Mouse (Mus musculus) heart, embryonic 10.5 days (tissue): ENCODE data around the gene Zfp276. TPM values are rescaled to one million over a fixed set of nuclear protein-coding genes. Genes with fewer than 3 reads are reported as not detected.
"Not testable (repeated sequence)": the region's sequence is repeated elsewhere in the genome, so short reads cannot be mapped to it uniquely, and the experiment has no call there.

ENCODE experiments used
- DNase-seq: peaks from one replicate; pipeline ENCODE4 v3.0.0-alpha.2; 2017; ENCODE audit warnings: low spot score
- H3K27ac ChIP-seq: fragments of 300-500 bp; sonication (generic); 2 replicates; pipeline ENCODE4 v1.5.1; 2016; ENCODE audit warnings: mild to moderate bottlenecking
- H3K27me3 ChIP-seq: fragments of 300-500 bp; sonication (generic); 2 replicates; pipeline ENCODE4 v1.6.1; 2016; ENCODE audit warnings: mild to moderate bottlenecking; ENCODE audit not compliant: poor library complexity, insufficient read depth, severe bottlenecking
- H3K36me3 ChIP-seq: fragments of 300-500 bp; sonication (generic); 2 replicates; pipeline ENCODE4 v1.6.1; 2016; ENCODE audit warnings: mild to moderate bottlenecking, moderate library complexity
- H3K4me1 ChIP-seq: fragments of 300-500 bp; sonication (generic); 2 replicates; pipeline ENCODE4 v1.6.1; 2016; ENCODE audit warnings: mild to moderate bottlenecking
- H3K4me3 ChIP-seq: fragments of 300-500 bp; sonication (generic); 2 replicates; pipeline ENCODE4 v1.5.1; 2016; ENCODE audit warnings: mild to moderate bottlenecking, moderate library complexity
- H3K9me3 ChIP-seq: fragments of 300-500 bp; sonication (generic); 2 replicates; pipeline ENCODE4 v1.6.1; 2016; ENCODE audit warnings: mild to moderate bottlenecking, moderate library complexity
- WGBS: fragments of 180-500 bp; shearing (Covaris S2); methylation state at CpG from one replicate; pipeline ENCODE4 v1.1.7; 2016; 5-methylcytosine and 5-hydroxymethylcytosine counted together
- polyA plus RNA-seq: library from polyadenylated mRNA; unstranded; fragments of >200 nt; fragmentation: Nextera tagmentation; extraction: Ambion mirVana; gene quantifications from 2 replicates; pipeline ENCODE4 v1.2.1, GENCODE M21; 2016

Zfp276 gene
- polyA plus RNA-seq, 1 experiment from 2014 or later: 21.4 TPM

- Histone ChIP-seq H3K27ac (no peak overlapping the region), H3K36me3 (peaks cover 64% of the 10 kb centered on the region), H3K27me3 (no peaks in the 10 kb centered on the region), H3K9me3 (no peaks in the 10 kb centered on the region), H3K4me1 (peaks cover 37% of the 10 kb centered on the region), H3K4me3 (peak overlapping the region; percentile 97)
- no peak for DNase-seq
- WGBS: 54% methylated on average over 4 of the region's 4 CpGs
Measured at GRCm38 (mm10) chr8:123252925-123253324, 1.1 kb upstream of the Zfp276 start.

- H3K36me3 ChIP-seq: peaks cover 64% of the 10 kb centered on the region
- H3K9me3 ChIP-seq: no peaks in the 10 kb centered on the region
Measured at GRCm38 (mm10) chr8:123253451-123254098, 420 bp upstream of the Zfp276 start.

GRCm38 (mm10) chr8:123255170-123255569 is 1.2 kb downstream of the Zfp276 start:
- 65% methylated on average over 6 of the region's 6 CpGs for WGBS
- H3K4me1 ChIP-seq: peaks cover 37% of the 10 kb centered on the region
- peak overlapping the region; percentile 98; the same call in 1 of the 2 replicates for H3K27ac ChIP-seq
- H3K9me3 ChIP-seq: no peaks in the 10 kb centered on the region
- peaks cover 65% of the 10 kb centered on the region for H3K36me3 ChIP-seq
- no peak for DNase-seq
- peak overlapping the region; percentile 97 for H3K4me3 ChIP-seq
- H3K27me3 ChIP-seq: no peaks in the 10 kb centered on the region

More at GRCm38 (mm10) chr8:123253451-123254098, 420 bp upstream of the Zfp276 start:
- Histone ChIP-seq H3K27ac (peak overlapping the region; percentile 98), H3K27me3 (no peaks in the 10 kb centered on the region), H3K4me1 (peaks cover 37% of the 10 kb centered on the region), H3K4me3 (peak overlapping the region; percentile 97)
- no peak for DNase-seq
- WGBS: under 1% methylated on average over 40 of the region's 40 CpGs

DNA sequence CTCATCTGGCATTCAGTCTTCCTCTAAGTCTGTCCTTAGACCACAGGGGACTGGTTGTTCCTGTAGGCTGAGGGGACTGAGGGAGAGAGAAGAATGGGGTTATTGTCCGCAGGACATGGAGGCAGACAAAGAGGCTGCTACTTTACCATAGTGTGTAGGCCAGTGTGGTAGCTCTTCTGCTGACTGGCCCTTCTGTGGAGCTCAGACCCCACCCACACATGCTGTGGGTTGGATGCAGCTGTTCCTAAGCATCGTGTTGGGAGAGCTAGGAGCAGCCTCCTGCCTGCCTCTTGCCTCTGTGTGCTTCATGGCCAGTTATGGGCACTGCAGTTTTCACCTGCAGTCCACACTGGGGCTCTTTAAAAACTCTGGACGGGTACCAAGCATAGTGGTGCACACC is 3.1 kb downstream of the Zfp276 start:
- no peak overlapping the region for H3K4me3 ChIP-seq
- H3K4me1 ChIP-seq: peaks cover 37% of the 10 kb centered on the region
- 78% methylated on average over 3 of the region's 3 CpGs for WGBS
- H3K36me3 ChIP-seq: peaks cover 58% of the 10 kb centered on the region
- H3K9me3 ChIP-seq: no peaks in the 10 kb centered on the region
- no peak for DNase-seq
- no peak overlapping the region for H3K27ac ChIP-seq
- H3K27me3 ChIP-seq: no peaks in the 10 kb centered on the region

DNA sequence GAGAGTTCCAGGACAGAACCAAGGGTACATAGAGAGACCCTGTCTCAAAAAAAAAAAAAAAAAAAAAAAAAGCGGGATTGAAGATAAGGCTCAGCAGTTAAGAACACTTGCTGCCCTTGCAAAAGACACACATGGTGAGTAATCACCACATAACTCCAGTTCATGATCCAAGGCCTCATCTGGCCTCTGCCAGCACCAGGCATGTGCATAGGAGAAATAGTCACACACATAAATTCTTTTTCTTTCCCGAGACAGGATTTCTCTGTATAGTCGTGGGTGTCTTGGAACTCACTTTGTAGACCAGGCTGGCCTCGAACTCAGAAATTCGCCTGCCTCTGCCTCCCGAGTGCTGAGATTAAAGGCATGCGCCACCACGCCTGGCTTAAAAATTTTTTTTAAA is 3.6 kb downstream of the Zfp276 start:
- H3K4me3 ChIP-seq, H3K9me3 ChIP-seq, H3K27me3 ChIP-seq, DNase-seq, H3K27ac ChIP-seq: not testable (repeated sequence)
- 90% methylated on average over 8 of the region's 8 CpGs for WGBS
- Histone ChIP-seq H3K36me3 (peaks cover 61% of the 10 kb centered on the region), H3K4me1 (peaks cover 34% of the 10 kb centered on the region)

DNA sequence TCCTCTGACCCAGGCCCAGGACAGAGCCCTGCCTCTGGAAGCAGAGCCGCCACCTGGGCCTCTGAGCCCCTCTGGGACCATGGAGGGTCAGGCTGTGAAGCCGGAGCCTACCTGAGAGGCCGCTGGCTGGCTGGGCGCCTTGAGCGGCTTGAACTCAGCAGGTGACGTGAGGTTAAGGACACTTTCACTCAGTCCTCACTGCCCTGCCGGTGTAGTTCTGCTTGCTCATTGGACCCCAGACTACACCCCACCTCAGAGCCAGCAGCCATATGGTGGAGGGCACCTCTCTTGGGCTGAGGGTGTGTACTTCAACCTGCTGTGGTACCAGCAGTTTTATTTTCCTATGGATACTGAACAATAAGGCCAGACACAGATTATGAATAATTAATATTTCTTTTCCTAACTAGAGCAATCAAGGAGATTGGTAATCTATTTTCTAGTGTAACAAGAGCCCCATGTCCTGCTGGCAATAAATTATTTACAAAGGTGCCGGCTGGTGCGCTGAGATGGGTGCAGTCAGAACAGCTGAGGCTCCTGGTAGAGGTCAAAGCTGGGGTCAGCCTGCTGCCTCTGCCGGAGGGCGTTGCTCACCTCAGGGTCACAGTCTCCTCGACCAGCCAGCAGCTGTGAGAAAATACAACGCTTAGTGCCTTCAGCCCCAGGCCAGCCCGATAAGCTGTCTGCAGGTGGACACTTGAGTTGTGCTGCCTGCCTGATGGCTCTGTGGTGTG is 14.1 kb downstream of the Zfp276 start:
- WGBS: 82% methylated on average over 14 of the region's 14 CpGs
- DNase-seq: no peak
- Histone ChIP-seq H3K36me3 (peaks cover 90% of the 10 kb centered on the region), H3K4me1 (peaks cover 13% of the 10 kb centered on the region; the same call in 1 of the 2 replicates), H3K4me3 (no peak overlapping the region), H3K27ac (no peak overlapping the region), H3K9me3 (no peaks in the 10 kb centered on the region), H3K27me3 (no peaks in the 10 kb centered on the region)

DNA sequence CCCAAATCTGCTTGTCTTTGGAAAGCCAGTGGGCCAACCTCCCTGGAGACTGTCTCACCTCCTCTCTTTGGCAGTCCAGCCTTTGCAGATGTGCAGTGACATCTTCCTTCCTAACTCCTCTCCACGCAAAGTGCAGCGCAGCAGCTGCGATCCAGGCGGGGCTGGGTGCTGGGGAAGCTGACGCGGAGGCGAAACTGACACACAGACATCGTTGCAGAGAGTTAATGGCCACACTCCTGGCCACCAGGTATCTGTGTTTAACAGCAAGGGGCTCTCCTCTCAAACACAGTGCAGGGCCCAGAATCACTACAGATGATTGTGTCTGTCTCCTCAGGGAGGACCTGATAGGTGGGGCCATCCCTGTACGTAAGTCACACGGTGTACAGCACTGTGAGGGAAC is 17.2 kb downstream of the Zfp276 start:
- no peak for DNase-seq
- 88% methylated on average over 10 of the region's 10 CpGs for WGBS
- Histone ChIP-seq H3K36me3 (peaks cover 86% of the 10 kb centered on the region), H3K27ac (no peak overlapping the region), H3K4me1 (peaks cover 13% of the 10 kb centered on the region; the same call in 1 of the 2 replicates), H3K27me3 (no peaks in the 10 kb centered on the region), H3K9me3 (no peaks in the 10 kb centered on the region), H3K4me3 (no peak overlapping the region)

- Histone ChIP-seq H3K27me3 (no peaks in the 10 kb centered on the region), H3K9me3 (no peaks in the 10 kb centered on the region), H3K27ac (peak overlapping the region; percentile 32; the same call in 1 of the 2 replicates), H3K36me3 (peaks cover 84% of the 10 kb centered on the region), H3K4me1 (peaks cover 13% of the 10 kb centered on the region; the same call in 1 of the 2 replicates), H3K4me3 (no peak overlapping the region)
- no peak for DNase-seq
- 76% methylated on average over 4 of the region's 4 CpGs for WGBS
Measured at GRCm38 (mm10) chr8:123271901-123272300, 17.9 kb downstream of the Zfp276 start.

GRCm38 (mm10) chr8:123274447-123274846 is 20.5 kb downstream of the Zfp276 start:
- Histone ChIP-seq H3K36me3 (peaks cover 72% of the 10 kb centered on the region), H3K9me3 (no peaks in the 10 kb centered on the region), H3K4me1 (peaks cover 9% of the 10 kb centered on the region; the same call in 1 of the 2 replicates), H3K27me3 (no peaks in the 10 kb centered on the region), H3K27ac (no peak overlapping the region), H3K4me3 (no peak overlapping the region)
- no peak for DNase-seq
- 85% methylated on average over 5 of the region's 5 CpGs for WGBS

GRCm38 (mm10) chr8:123275096-123275495 is 21.1 kb downstream of the Zfp276 start:
- no peaks in the 10 kb centered on the region for H3K9me3 ChIP-seq
- no peak for DNase-seq
- peaks cover 71% of the 10 kb centered on the region for H3K36me3 ChIP-seq
- WGBS: 94% methylated on average over 12 of the region's 12 CpGs
- H3K4me3 ChIP-seq: no peak overlapping the region
- no peak overlapping the region for H3K27ac ChIP-seq
- peaks cover 9% of the 10 kb centered on the region; the same call in 1 of the 2 replicates for H3K4me1 ChIP-seq
- H3K27me3 ChIP-seq: no peaks in the 10 kb centered on the region

- Histone ChIP-seq H3K27me3 (no peaks in the 10 kb centered on the region), H3K9me3 (no peaks in the 10 kb centered on the region), H3K36me3 (peaks cover 67% of the 10 kb centered on the region), H3K4me3 (no peak overlapping the region), H3K27ac (no peak overlapping the region), H3K4me1 (0 out of 2 replicates have a peak, but pooled peaks cover 5% of the 10 kb centered on the region)
- no peak for DNase-seq
- 70% methylated on average over 7 of the region's 7 CpGs for WGBS
Measured at GRCm38 (mm10) chr8:123278445-123278844, 24.4 kb downstream of the Zfp276 start.

DNA sequence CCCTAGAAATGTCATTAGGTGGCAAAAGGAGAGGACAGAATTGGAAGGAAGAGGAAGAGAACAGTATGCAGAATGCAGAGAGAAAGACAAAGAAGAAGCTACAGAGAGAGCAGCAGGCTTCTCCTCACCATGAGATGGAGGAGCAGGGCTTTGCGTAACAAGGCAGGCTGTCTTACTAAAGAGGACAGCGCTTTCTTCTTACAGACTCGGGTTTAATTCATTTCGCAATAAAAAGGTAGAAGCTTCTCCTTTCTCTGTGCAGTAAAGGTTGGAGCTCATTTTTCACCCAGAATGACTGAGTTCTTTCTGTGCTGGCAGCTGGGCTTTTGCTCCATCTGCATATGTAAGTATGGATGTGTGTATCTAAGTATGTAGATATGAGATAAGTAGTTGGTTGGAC is 25.8 kb downstream of the Zfp276 start:
- no peak overlapping the region for H3K27ac ChIP-seq
- H3K27me3 ChIP-seq: no peaks in the 10 kb centered on the region
- H3K36me3 ChIP-seq: peaks cover 57% of the 10 kb centered on the region
- no peak overlapping the region for H3K4me3 ChIP-seq
- no peak for DNase-seq
- no peaks in the 10 kb centered on the region for H3K9me3 ChIP-seq
- 92% methylated on average over 4 of the region's 4 CpGs for WGBS
- H3K4me1 ChIP-seq: peaks cover 15% of the 10 kb centered on the region; the same call in 1 of the 2 replicates
